Mouse (Mus musculus) frontal cortex, postnatal 25 days (tissue): Measurements from ENCODE around the gene Cep85l.
A peak's percentile ranks its signal among the peaks of the same experiment; 100 is the strongest.

Experiments used
- DNase-seq, 2 experiments: peaks; one replicate each; pipeline ENCODE4 v3.0.0; 2022; ENCODE audit warnings: low spot score in 2 of 2

The Cep85l gene

DNA sequence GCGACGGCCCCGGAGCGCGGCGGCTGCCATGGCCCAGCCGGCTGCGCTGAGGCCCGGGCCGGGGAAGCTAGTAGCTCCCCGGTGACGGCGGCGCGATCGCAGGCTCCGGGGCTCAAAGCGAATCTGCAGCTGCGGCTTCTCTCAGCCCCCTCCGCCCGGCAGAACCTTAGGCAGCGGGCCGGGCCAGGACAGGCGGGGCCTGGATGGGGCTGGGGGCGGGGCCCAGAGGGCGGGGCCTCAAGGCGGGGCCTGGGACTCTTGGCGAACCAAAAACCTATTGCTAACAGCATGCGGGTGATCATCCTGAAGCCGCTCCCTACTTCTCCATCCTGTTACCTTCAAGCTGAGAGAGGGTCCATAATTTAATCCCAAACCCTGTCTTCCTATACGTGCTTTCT, at the start of gene Cep85l:
Gene Cep85l, minus strand, starts transcription at position 239 of the 398 bp plus-strand sequence.
- DNase-seq: peak; percentile 68 to 82

DNA sequence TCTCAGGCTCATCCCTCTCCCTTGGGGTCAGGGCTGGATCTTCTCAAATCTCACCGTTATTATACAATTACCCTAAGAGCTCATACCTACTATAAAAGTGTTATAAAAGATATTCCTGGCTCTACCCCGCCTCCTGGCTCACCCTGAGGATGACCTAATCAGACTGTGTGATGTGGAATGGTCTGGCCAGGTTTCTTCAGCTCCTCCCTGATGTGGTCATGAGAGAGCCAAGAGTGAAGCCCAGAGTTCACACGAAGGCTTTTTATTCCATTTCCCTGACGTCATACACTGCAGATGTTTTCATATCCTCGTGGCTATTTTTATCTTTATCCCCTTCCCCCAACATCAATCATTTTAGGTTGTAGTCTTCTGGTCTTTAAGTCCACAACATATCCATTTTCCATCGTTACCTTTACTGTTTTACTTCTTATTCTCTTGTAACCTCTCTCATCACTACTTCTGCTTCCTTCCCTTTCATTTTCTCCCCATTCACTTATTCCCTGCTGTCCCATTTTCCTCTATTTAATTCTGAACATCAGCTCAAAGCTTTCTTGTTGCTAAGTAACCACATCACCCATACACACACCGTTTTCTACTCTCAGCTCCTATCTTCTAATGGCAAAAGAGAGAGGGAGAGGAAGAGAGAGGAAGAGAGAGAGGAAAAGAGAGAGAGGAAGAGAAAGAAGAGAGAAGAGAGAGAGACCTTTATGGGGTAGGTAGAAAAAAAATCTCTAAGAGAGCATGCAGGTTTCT, 49.1 kb upstream of the Cep85l start:
- DNase-seq: no peak

DNA sequence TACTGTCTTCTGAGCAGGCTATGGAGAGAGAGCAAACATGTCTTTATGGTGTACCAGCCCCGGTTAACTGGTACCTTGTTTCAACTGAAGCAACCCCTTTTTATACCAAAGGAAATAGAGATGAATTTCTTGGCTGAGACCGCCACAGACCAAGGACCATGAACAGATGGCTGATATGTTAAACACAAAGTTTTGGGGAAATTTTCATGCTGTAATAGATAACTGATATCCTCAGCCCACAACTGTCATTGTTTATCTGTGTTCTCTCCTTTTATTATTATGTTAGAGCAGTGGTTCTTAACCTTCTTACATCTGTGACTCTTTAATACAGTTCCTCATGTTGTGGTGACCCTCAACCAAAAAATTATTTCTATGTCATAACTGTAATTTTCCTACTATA, 46.8 kb upstream of the Cep85l start:
- no peak for DNase-seq

DNA sequence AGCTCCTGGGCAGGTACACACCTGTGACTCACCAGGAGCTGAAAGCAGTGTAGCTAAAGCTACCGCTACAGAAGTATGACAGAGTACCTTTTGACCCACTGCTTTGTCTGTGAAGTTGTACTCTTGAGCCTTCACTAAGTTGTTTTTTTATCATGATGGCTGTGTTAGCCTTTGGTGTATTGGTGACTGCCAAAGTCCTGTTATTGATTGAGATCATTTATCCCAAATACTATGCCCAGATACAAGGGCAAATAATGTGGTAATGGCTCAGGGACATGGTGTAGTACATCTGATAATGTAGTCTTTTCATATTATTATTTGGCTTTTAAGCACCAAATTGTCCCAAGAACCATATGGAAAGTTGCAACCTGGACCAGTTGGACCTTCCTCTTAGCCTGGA, 43.3 kb upstream of the Cep85l start:
- no peak for DNase-seq

DNA sequence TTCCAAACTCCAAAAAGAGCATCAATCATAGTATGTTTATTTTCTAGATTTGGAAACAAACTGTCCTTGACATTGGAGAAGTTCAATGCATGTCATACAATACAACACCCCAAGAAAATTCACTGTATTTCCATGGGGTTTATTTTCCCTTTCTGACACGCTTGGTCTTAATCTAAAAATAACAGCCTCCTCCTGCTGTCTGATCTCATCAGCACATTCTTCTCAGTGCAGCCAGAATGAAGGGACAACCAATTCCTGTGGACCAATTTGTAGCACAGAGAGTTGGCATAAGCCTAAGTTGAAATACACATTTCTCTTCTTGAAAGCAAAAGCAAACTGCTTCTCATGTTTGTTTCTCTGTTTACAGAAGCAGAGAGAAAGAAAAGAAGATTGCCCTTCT, 42.5 kb upstream of the Cep85l start:
- DNase-seq: no peak

DNA sequence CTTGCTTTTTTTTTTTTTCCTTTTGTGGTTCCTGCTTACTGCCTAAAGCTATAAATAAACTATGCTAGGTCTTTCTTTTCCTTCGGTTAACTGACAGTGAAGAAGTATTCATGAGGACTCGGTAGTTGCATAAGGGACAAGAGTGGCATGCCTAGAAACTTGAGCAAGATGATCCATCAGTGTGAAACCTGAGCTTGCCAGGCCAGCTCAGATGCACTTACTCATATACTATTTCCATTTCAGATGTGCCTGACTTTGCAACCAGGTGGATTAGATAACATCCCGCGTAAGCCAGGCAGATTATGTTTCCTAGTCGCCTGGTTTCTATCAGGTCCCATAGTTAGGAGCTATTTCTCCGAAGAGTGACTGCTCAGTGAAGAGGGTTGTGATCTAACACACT, 41.9 kb upstream of the Cep85l start:
- no peak for DNase-seq

DNA sequence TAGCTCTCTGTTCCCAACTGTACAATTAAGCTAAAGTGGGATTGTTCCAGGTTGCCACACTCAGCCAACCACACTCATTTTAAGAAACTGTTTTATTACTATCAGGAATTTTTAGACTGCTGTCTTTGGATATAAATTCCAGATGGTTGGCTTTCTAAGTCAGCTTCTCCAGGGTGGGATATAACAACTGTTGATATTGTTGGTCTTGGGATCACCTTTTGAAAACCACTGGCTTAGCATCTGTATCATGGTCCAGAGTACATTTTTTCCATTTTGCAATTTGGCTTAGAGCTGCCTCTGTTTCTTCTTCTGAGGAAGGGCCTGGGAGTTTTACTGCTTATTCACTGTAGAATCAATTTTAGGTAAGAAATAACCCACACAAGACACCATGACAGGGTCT, 40.3 kb upstream of the Cep85l start:
- no peak for DNase-seq

DNA sequence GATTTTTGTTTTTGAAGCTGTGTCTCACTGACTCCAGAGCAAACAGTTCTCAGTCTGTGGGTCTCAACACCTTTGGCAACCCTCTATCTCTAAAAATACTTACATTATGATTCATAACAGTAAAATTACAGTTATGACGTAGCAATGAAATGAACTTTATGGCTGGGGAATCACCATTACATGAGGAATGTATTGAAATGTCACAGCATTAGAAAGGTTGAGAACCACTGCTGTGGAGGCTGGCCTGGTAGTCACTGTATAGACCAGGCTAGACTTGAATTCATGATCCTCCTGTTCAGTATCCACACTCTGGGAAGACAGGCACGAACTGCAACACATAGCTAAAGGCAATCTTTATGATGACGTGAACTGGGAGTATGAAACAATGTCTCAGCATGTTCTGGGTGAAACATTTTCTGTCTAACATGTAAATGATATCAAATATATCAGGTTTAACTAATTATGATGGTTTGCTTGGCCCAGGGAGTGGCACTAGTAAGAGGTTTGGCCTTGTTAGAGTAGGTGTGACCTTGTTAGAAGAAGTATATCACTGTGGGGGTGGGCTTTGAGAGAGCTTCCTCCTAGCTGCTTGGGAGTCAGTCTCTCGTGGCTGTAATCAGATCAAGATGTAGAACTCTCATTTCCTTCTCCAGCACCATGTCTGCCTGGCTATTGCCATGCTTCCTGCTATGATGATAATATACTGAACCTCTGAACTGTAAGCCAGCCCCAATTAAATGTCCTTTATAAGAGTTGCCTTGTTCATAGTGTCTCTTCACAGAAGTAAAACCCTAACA, 39.6 kb upstream of the Cep85l start:
- no peak for DNase-seq

DNA sequence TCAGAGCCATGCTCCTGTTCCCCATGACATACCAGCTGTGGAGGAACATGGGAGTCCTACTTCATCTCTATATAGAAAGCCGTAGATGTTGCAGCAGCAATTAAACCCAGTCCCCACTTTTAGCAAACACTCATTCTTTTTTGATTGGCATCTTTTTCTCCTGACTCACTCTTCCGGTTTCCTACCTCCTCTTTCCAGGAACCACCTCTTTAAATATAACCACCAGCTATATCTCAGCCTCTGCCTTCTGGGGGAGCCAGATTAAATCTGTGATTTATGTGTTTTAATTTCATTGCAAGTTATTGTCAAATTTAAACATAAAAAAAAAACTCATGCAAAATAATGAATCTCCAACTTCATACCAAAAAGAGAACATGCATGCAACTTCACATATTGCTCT, 37.3 kb upstream of the Cep85l start:
- no peak for DNase-seq

DNA sequence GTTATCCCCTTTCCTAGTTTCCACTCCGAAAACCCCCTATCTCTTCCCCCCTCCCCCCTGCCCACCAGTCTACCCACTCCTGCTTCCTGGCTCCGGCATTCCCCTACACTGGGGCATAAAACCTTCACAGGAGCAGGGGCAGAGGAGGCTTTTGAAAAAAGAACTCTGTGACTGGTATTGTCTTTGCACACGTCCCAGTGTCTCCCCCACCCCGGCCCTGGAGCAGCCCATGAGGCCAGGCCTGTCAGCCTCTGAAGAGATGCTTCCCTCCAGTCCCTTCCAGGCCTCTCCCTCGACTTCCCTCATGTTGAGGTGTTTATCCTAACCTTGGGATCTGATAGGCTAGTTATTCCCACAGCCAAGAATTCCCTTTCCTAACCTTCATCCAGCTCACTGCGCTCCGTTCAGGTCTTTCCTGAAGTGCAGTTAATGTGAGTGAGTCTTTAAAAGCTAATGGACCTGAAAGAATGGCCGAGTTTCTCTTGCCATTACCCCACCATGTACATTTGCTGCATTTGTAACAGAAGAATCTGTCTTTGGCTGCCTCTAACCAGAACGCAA, 36.5 kb upstream of the Cep85l start:
- no peak for DNase-seq

DNA sequence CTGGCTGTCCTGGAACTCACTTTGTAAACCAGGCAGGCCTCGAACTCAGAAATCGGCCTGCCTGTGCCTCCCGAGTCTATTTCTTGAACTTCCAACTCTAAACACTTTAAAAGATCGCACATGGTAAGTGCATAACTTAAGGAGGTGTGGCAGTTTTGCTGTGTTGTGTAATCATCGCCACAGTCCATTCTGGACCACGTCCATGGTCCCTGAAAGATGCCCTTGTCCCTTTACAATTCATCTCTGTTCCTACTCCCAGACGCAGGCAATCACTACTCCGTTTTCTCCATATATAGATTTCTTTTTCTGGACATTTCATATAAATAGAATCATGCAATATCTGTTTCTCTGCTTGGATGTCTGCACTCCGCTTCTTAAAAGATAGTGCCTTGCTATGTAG, 35.5 kb upstream of the Cep85l start:
- DNase-seq: no peak

DNA sequence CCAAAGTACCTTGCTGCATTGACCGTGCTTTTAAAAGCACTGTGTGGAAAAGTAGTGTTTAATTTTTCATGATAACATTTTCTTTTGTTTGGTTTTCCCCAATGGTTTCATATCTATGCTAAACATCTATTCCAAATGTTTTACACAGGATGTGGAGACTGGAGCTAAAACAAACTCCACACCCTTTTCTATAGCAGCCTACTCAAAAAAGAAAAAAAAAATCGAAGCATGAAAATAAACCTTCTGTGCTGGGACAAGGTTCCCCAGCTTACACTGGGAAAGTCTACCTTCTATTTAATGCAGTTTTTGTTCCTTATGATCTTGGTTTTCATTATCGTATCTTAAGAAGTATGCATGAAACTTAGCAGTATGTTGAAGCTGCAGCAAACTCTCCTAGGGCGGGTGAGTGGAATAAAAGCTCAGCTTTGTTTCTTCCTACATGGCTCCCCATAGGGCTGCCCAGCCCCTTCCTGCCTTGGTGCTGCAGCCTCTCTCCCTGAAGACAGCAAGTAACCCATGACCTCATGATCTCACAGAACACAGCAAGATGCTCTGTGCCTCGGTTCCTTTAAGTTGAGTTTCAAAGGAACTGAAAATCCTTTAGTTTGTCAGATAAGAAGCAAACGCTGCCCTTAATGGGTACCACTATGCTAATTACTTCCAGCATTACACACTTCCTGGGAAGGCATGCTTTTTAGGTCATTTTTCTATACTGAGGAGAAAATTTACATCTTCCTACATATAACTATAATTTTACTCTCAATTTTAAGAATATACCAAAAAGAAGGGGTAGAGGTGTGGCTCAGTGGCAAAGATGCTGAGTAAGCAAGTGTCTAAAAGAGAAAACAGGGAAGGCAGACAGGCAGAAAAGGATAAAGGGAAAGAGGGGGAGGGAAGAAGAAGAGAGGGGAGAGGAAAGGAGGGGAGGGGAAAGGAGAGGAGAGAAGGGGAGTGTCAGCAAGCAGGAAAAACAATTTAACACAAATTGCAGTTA, 34.6 kb upstream of the Cep85l start:
- DNase-seq: no peak

DNA sequence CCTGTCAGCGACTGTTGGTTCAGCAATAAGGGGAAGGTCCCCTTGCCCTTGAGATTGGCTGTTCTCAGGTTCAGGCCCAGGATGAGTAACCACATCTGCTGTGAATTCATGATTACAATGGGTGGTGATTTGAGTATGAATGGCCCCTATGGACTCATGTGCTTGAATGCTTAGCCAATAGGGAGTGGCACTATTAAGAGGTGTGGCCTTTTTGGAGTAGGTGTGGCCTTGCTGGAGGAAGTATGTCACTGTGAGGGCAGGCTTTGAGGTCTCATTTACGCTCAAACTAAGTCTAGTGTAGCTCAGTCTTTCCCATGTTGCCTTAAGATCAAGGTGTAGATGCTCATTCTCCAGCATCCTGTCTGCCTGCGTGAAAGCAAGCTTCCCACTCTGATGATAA, 33.2 kb upstream of the Cep85l start:
- DNase-seq: no peak

DNA sequence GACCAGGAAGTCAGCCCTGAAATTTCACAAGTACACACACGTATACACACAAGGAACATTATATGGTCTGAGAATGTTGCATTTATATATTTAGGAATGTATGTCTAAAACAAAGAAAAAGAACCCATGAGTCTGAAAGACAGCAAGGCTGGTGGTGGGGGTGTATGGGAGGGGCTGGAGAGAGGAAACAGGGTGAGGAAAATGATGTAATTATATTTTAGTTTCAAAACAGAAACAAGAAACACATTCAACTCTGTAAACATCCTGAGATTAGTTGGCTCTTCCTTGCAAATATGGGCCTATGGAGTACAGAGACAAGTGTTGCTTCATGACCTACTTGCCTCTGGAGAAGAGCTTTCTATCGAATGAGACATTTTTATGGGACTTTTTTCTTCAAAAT, 32.4 kb upstream of the Cep85l start:
- no peak for DNase-seq

DNA sequence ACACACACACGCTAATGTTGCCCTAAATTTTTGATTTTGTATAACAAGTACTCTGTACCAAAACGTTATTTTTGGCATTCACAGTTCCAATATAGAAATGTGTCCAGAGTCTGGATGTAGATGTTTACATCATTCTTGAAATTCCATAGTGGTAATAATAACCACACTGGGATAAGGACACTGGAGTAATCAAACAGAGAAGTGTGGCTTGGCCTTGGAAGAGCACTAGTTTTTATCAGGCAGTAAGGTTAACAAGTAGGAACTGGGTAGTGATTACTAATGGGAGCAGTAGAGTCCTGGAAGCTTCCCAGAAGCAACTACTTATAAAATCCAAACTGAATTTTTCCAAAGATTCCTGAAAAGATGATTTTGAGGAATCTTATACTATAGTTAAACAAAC, 31.1 kb upstream of the Cep85l start:
- DNase-seq: no peak

DNA sequence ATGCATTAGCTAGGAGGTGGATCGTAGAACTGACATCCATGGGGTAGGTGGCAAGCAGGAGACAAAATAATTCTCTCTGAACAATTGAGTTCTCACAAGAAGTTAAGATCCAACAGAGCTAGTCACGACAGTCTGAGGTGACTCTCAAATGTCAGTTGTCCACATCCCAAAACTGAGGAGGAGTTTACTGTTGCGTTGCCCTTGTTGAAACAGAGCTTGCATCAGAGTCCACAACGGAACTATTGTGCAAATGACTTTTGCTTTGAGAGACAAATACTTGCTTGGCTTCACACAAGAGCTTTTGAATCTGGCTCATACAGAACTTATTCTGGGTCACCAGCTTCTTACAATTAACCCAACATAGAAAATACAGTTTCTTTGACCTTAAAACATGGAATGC, 27.7 kb upstream of the Cep85l start:
- no peak for DNase-seq

DNA sequence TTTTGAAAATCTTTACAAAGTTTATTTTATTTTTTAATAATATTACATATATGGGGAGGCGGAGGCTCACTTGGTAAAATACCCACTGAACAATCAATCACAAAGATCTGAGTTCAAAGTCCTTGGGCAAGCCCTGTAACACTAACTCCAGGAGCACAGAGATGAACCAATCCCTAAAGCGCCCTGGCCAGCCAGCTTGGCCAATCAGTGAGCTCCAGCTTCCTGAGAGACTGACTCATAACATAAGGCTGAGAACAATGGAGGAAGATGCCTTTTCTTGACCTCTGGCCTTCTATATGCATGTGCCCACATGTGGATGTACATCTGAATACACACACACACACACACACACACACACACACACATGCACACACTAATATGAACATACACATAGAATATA, 27.1 kb upstream of the Cep85l start:
- no peak for DNase-seq

DNA sequence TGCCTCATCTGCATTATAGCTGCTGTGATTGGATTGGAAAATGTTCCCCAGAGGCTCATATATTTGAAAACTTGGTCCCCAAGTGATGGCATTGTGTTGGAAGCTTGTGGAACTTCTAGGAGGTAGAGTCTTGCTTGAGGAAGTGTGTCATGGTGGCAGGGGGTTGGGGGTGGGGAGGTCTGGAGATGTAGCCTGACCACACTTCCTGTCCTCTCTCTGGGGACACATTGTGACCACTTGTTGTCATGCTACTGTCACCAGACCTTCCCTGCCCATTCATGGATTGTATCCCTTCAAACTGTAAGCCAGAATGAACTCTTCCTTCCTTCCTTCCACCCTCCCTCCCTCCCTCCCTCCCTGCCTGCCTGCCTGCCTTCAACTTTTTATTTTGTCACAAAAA, 22.5 kb upstream of the Cep85l start:
- DNase-seq: no peak

DNA sequence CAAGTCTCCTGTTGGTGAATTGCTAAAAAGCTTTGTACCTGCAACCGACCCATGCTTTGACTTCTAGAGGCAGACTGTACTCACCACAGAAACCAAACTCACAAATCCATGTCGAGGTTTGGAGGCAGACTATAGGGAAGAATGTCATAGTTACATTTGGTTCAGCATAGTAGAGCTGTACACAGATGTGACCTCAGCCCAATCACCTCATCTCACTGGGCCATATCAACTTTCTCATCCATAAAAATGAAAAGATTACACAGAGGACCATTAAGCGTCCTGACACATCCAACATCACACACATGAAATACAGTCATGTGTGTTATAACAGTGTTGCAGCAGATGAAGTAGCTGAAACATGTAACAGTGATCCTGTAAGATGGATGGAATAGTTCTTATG, 19.3 kb upstream of the Cep85l start:
- no peak for DNase-seq

DNA sequence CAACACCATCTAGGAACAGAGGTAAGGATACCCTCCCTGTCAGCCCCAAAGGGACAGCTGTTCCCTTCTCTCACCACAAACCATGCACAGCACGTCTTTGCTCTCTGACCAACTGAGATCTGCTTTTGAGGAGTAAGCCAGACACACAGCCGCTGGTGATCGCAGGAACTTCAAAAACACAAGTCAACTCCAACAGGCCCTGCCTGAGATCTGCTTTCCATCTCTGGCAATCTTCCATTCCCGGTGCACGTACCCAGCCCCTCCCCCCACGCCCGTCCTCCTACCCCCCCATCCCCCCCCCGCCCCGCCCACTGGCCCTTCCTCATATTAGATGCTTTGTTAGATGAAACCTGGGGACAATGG, 18.8 kb upstream of the Cep85l start:
- DNase-seq: no peak

DNA sequence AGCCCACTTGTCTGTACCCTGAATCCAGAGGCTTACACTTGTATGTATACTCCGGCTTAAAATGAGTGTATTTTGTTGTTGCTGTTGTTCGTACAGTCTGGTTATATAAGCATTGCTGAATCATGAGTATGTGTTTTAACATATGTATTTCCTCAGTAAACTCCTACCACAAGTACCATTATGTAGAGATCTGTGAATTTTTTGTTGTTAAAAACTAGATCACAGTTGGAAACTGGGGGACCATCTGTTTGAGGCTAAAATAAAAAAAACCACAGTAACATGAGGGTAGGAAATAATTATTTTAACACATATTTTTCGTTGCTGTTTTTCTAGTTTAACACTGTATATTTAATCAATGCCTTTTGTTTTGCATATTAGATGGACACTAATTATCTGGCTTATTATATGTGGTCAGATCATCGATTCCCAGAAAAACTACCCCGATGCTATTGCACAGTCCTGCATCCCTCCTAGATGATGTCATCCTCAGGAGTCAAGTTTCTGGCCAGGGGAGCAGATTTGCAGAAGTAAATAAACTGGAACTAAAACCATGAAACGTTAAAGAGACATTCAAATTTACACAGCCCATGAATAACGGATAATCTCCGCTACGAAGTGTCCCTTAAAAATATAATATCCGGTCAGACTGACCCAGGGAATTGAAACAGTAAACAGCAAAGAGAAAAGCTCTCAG, 18.2 kb upstream of the Cep85l start:
- no peak for DNase-seq
